Mouse (Mus musculus) midbrain, embryonic 11.5 days (tissue): Measurements from ENCODE around the gene Map1s. TPM values are rescaled to one million over a fixed set of nuclear protein-coding genes. Genes with fewer than 3 reads are reported as not detected.

Experiments
- ATAC-seq: fragments of 200-750 bp; cut with Nextera tagmentation; 2 replicates; pipeline ENCODE4 v1.8.0; 2017; ENCODE audit warnings: moderate TSS enrichment, moderate library complexity; ENCODE audit not compliant: low FRiP score
- DNase-seq: peaks from one replicate; pipeline ENCODE4 v3.0.0; 2015; ENCODE audit warnings: low spot score; ENCODE audit errors: missing footprints
- H3K27ac ChIP-seq: fragments of 300-500 bp; sonication (generic); 2 replicates; pipeline ENCODE4 v1.5.1; 2014; ENCODE audit warnings: low read depth, low read length
- H3K27me3 ChIP-seq: fragments of 300-500 bp; sonication (generic); 2 replicates; pipeline ENCODE4 v1.6.1; 2014; ENCODE audit warnings: mild to moderate bottlenecking, low read length, moderate library complexity, mixed read lengths; ENCODE audit not compliant: control insufficient read depth, insufficient read depth
- H3K36me3 ChIP-seq: fragments of 300-500 bp; sonication (generic); 2 replicates; pipeline ENCODE4 v1.6.1; 2014; ENCODE audit warnings: mild to moderate bottlenecking, low read length, moderate library complexity, mixed read lengths; ENCODE audit not compliant: control insufficient read depth, insufficient read depth
- H3K4me1 ChIP-seq: fragments of 300-500 bp; sonication (generic); 2 replicates; pipeline ENCODE4 v1.6.1; 2014; ENCODE audit warnings: low read length; ENCODE audit not compliant: control insufficient read depth, insufficient read depth
- H3K4me2 ChIP-seq: fragments of 300-500 bp; sonication (generic); 2 replicates; pipeline ENCODE4 v1.6.1; 2014; ENCODE audit warnings: mild to moderate bottlenecking, moderate library complexity
- H3K4me3 ChIP-seq: fragments of 300-500 bp; sonication (generic); 2 replicates; pipeline ENCODE4 v1.5.1; 2014; ENCODE audit warnings: low read depth, low read length
- H3K9ac ChIP-seq: fragments of 300-500 bp; sonication (generic); 2 replicates; pipeline ENCODE4 v1.6.1; 2014; ENCODE audit warnings: low read length
- H3K9me3 ChIP-seq: fragments of 300-500 bp; sonication (generic); 2 replicates; pipeline ENCODE4 v1.6.1; 2016; ENCODE audit warnings: low read length; ENCODE audit not compliant: control insufficient read depth
- WGBS: fragments of 180-500 bp; shearing (Covaris S2); extraction: QIAGEN DNeasy Blood & Tissue Kit; methylation state at CpG from one replicate; pipeline ENCODE4 v1.1.7; 2014; 5-methylcytosine and 5-hydroxymethylcytosine counted together
- polyA plus RNA-seq: library from polyadenylated mRNA; unstranded; fragments of >200 nt; fragmentation: Nextera tagmentation; extraction: Ambion mirVana; gene quantifications from 2 replicates; pipeline ENCODE4 v1.2.1, GENCODE M21; 2014

The Map1s gene
- polyA plus RNA-seq, 1 experiment from 2014 or later, result 35.4 TPM

DNA sequence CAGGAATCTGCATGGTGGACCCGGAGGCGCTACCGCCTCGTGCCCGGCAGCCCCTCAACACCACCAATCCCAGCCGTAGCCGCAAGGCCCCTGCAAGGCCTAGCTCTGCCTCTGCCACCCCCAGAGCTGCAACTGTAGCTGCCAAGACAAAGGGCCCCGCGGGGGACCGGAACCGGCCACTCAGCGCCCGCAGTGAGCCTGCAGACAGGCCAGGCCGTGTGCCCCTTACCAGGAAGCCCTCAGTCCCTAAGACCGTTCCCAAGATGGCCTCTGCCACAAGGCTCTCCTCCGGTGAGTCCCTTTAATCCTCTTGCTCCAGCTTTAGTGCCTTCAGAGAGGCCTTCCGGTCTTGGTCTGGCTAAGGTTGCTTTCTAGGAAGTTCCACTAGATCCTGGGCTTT, 9.0 kb downstream of the Map1s start:
- Histone ChIP-seq H3K36me3 (peaks cover 23% of the 10 kb centered on the region), H3K9me3 (no peaks in the 10 kb centered on the region), H3K27ac (no peak overlapping the region), H3K4me2 (no peak overlapping the region), H3K27me3 (no peaks in the 10 kb centered on the region), H3K9ac (no peak overlapping the region), H3K4me3 (no peak overlapping the region), H3K4me1 (no peaks in the 10 kb centered on the region)
- no peak for ATAC-seq
- 93% methylated on average over 17 of the region's 17 CpGs for WGBS
- no peak for DNase-seq

- peaks cover 7% of the 10 kb centered on the region for H3K36me3 ChIP-seq
- no peaks in the 10 kb centered on the region for H3K4me1 ChIP-seq
- H3K9me3 ChIP-seq, result no peaks in the 10 kb centered on the region
- no peak overlapping the region for H3K4me2 ChIP-seq
- no peak overlapping the region for H3K27ac ChIP-seq
- no peak overlapping the region for H3K4me3 ChIP-seq
- WGBS, result 87% methylated on average over 9 of the region's 9 CpGs
- ATAC-seq (no peak), DNase-seq (no peak)
- no peak overlapping the region for H3K9ac ChIP-seq
- no peaks in the 10 kb centered on the region for H3K27me3 ChIP-seq
Observed at GRCm38 (mm10) chr8:70920049-70920922, 14.6 kb downstream of the Map1s start.

DNA sequence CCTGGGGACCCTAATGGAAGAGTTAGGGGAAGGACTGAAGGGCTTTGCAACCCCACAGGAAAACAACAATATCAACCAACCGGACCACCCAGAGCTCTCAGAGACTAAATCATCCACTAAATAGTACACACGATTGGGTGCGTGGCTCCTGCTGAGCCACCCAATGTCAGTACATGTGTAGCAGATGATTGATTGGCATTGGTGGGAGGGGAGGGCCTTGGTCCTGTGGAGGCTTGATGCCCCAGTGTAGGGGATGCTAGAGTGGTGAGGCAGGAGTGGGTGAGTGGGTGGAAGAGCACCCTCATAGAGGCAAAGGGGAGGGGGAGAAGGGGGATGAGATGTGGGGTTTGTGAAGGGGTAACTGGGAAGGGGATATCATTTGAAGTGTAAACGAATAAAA, 18.4 kb downstream of the Map1s start:
- Histone ChIP-seq H3K9ac (no peak overlapping the region), H3K4me2 (no peak overlapping the region), H3K4me3 (no peak overlapping the region), H3K27ac (no peak overlapping the region), H3K36me3 (no peaks in the 10 kb centered on the region), H3K27me3 (no peaks in the 10 kb centered on the region), H3K9me3 (no peaks in the 10 kb centered on the region), H3K4me1 (no peaks in the 10 kb centered on the region)
- ATAC-seq, result no peak
- no peak for DNase-seq
- WGBS, result 91% methylated on average over 4 of the region's 4 CpGs

- DNase-seq (no peak), ATAC-seq (no peak)
Observed at GRCm38 (mm10) chr8:70925754-70926153, 20.0 kb downstream of the Map1s start.

GRCm38 (mm10) chr8:70926396-70926795, 20.7 kb downstream of the Map1s start:
- H3K27ac ChIP-seq, result no peak overlapping the region
- ATAC-seq, result no peak
- WGBS, result 91% methylated on average over 5 of the region's 5 CpGs

More at GRCm38 (mm10) chr8:70925754-70926153, 20.0 kb downstream of the Map1s start:
- Histone ChIP-seq H3K9me3 (no peaks in the 10 kb centered on the region), H3K27ac (no peak overlapping the region), H3K9ac (no peak overlapping the region), H3K4me3 (no peak overlapping the region), H3K4me1 (no peaks in the 10 kb centered on the region), H3K4me2 (no peak overlapping the region), H3K27me3 (no peaks in the 10 kb centered on the region), H3K36me3 (no peaks in the 10 kb centered on the region)
- WGBS, result 94% methylated on average over 4 of the region's 4 CpGs

GRCm38 (mm10) chr8:70928096-70928495, 22.4 kb downstream of the Map1s start:
- Histone ChIP-seq H3K27ac (no peak overlapping the region), H3K4me2 (no peak overlapping the region), H3K36me3 (no peaks in the 10 kb centered on the region), H3K9me3 (no peaks in the 10 kb centered on the region), H3K4me3 (no peak overlapping the region), H3K4me1 (no peaks in the 10 kb centered on the region), H3K9ac (no peak overlapping the region), H3K27me3 (no peaks in the 10 kb centered on the region)
- no peak for ATAC-seq
- WGBS, result 90% methylated on average over 3 of the region's 3 CpGs
- DNase-seq, result no peak

More at GRCm38 (mm10) chr8:70926396-70926795, 20.7 kb downstream of the Map1s start:
- H3K9ac ChIP-seq, result no peak overlapping the region
- DNase-seq, result no peak
- H3K36me3 ChIP-seq, result no peaks in the 10 kb centered on the region
- no peak overlapping the region for H3K4me3 ChIP-seq
- H3K9me3 ChIP-seq, result no peaks in the 10 kb centered on the region
- no peaks in the 10 kb centered on the region for H3K27me3 ChIP-seq
- H3K4me1 ChIP-seq, result no peaks in the 10 kb centered on the region
- no peak overlapping the region for H3K4me2 ChIP-seq

GRCm38 (mm10) chr8:70928778-70929322, 23.1 kb downstream of the Map1s start:
- no peak overlapping the region for H3K4me2 ChIP-seq
- H3K9ac ChIP-seq, result no peak overlapping the region
- WGBS, result 82% methylated on average over 5 of the region's 5 CpGs
- no peaks in the 10 kb centered on the region for H3K27me3 ChIP-seq
- H3K4me1 ChIP-seq, result no peaks in the 10 kb centered on the region
- ATAC-seq, result no peak
- no peaks in the 10 kb centered on the region for H3K9me3 ChIP-seq
- H3K4me3 ChIP-seq, result no peak overlapping the region
- DNase-seq, result no peak
- no peaks in the 10 kb centered on the region for H3K36me3 ChIP-seq
- no peak overlapping the region for H3K27ac ChIP-seq

DNA sequence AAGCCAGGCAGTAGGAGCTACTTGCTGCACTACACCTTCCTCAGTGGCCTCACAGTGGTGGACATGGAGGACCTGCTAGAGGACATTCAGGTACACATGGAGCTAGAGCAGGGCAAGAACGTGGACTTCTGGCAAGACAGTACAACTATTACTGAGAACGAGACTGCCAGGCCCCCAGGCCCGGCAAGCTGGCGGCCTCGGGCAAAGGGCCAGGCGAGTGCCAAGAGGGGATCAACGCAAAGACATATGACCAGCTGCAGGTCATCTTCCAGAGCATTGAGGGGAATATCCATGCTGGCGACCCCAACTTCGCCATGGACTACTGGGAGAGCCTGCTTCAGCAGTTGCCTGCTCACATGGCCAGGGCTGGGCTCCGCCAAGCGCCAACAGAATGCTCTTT, 26.0 kb downstream of the Map1s start:
- ATAC-seq, result no peak
- no peak overlapping the region for H3K9ac ChIP-seq
- no peak overlapping the region for H3K4me3 ChIP-seq
- no peaks in the 10 kb centered on the region for H3K4me1 ChIP-seq
- WGBS, result 90% methylated on average over 11 of the region's 11 CpGs
- no peak for DNase-seq
- no peaks in the 10 kb centered on the region for H3K36me3 ChIP-seq
- H3K27me3 ChIP-seq, result no peaks in the 10 kb centered on the region
- no peak overlapping the region for H3K27ac ChIP-seq
- H3K4me2 ChIP-seq, result no peak overlapping the region
- no peaks in the 10 kb centered on the region for H3K9me3 ChIP-seq

GRCm38 (mm10) chr8:70933036-70933435, 27.3 kb downstream of the Map1s start:
- DNase-seq (no peak), ATAC-seq (no peak)
- 93% methylated on average over 4 of the region's 4 CpGs for WGBS

More at GRCm38 (mm10) chr8:70933036-70933435, 27.3 kb downstream of the Map1s start:
- H3K27me3 ChIP-seq, result no peaks in the 10 kb centered on the region
- no peak overlapping the region for H3K9ac ChIP-seq
- H3K4me2 ChIP-seq, result no peak overlapping the region
- H3K36me3 ChIP-seq, result no peaks in the 10 kb centered on the region
- H3K4me1 ChIP-seq, result no peaks in the 10 kb centered on the region
- H3K4me3 ChIP-seq, result no peak overlapping the region
- H3K9me3 ChIP-seq, result no peaks in the 10 kb centered on the region
- no peak overlapping the region for H3K27ac ChIP-seq
